Comparison of ENCODE assay signal across 17 mouse cellular contexts in the genomic region with DNA sequence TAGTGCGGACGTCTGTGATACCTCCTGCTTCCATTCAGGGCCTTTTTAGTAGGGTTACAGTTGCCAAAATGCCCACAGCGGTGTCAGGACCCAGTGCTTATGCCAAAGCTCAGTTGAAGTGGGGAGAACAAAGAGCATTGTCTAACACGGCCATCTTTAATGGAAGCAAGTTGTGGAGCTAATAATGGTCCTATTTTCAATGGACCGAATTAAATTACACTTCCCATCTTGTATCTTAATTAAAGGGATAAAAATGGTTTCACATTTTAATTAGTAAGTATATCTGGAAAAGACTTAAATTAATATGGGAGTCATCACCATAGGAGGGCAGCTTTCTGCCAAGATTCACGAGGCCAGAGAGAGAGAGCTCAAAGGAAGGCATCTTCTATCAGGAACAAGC.
"Had no signal": no experiment of that assay in that cellular context is flagged by ENCODE, and none has a peak within 500 bp of the region (broad histone marks: within the 10 kb centered on the region; RNA-seq: fewer than 3 reads in every experiment).

No protein-coding gene starts in this region.

- DNase-seq: left cerebral cortex, postnatal 4 days; liver; liver, embryonic 13.5 days; liver, postnatal 0 days; lung, adult 18-20 months; lung, adult 2 months; lung, embryonic 14.5 days; lung, postnatal 10 days; lung, postnatal 14 days; lung, postnatal 36 days; lung, postnatal 4 days; midbrain, embryonic 14.5 days had no signal

- ATAC-seq: liver, embryonic 12.5 days; liver, postnatal 0 days; lung, postnatal 0 days; midbrain, embryonic 13.5 days; midbrain, embryonic 15.5 days; midbrain, embryonic 16.5 days had no signal
